Mouse (Mus musculus) kidney, postnatal 14 days (tissue): ENCODE data around the gene Dtnb.

ENCODE experiments used
- DNase-seq: peaks from one replicate; pipeline ENCODE4 v3.0.0; 2022; ENCODE audit warnings: mixed read lengths

The Dtnb gene

DNA sequence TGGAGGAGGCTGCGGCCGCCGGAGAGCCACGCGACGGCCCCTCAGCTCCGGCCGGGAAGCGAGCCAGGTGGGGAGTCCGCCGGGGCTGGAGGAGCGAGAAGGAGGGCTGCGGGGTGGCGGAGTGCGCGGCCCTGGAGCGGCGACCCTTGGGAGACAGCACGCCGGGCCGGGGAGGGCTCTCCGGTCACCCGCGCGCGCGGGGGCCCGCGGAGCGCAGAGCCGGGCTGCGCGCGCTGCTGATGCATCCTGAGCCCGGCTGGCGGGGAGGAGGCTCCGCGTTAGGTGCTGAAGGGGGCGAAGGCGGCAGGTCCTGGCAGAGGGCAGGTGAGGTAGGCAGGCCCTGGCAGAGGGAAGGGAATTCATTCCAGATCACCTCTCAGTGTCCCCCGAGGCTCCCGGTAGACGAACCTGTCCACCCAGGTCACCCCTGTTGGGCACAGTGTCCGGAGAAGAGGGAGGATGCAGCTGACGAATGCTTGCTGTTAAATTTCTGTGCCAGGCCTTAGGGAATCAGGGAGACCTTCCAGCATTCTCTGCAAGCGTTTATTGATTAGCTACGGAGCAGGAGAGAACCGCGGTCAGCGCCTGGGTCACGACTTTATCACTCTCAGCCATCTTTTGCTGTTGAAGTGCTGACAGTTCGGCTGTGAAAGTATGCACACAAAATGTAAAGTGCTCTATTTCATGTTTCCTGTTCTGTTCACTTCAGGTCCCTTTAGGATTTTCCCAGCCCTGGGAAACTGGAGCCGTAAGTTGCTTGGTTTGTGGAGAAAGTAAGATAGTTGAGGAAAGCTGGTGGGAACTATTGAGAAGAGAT, 608 bp downstream of the Dtnb start:
- DNase-seq = peak; percentile 77

GRCm38 (mm10) chr12:3573410-3573809, 1.2 kb downstream of the Dtnb start:
- DNase-seq = no peak

GRCm38 (mm10) chr12:3574670-3575069, 2.5 kb downstream of the Dtnb start:
- no peak for DNase-seq

GRCm38 (mm10) chr12:3579958-3580530, 7.9 kb downstream of the Dtnb start:
- DNase-seq = no peak

DNA sequence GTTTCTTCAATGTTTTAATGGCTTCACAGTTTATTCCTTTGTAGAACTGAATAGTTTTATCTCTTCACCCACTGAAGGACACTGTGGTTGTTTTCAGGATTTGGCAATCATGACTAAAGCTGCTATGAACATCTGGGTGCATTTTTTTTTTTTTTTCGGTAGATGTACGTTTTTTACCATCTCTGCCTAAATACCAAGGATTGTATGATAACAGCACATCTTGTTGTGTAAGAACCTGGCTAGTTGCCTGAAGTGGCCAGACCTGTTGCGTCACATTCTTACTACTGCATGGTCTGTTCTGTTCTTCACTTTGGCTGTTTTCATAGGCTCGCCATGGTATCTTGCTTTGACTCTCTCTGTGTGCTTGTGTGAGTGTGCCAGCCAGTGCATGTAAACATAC, 10.4 kb downstream of the Dtnb start:
- no peak for DNase-seq

DNA sequence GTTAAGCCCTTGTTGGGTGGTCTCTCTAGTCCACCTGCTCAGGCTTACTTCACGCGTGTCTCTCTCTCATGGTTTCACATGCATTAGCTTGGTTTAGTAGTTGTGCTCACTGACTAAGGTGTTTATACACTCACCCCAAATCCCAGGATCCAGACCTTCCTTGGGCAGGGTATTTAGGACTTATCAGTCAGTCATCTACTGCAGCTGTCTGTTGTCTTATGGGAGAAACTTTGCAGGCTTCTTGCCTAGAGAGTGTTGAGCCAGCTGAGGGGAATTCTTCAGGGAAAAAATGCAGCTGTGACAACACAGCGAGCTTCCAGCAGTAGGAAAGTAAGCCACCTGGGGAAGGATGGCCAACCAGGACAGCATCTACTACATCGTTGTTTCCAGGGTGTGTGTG, 13.3 kb downstream of the Dtnb start:
- DNase-seq = no peak

GRCm38 (mm10) chr12:3587010-3587409, 14.8 kb downstream of the Dtnb start:
- DNase-seq = no peak

DNA sequence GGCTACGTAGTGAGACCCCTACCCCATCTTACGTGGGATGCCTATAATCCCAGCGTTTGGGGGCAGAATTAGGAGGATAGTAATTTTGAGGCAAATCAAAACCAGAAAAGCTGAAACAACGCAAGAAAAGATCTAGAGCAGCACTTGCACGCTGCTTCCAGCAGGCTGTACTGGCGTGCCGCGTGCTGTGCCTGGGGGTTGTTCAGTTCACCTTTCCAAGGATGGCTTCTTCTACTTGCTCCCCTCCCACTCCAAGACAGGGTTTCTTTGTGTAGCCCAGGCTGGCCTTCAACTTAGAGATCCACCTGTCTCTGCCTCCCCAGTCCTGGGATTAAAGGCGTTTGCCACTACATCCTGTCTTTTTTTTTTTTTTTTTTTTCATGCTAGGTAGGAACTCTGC, 17.9 kb downstream of the Dtnb start:
- no peak for DNase-seq

DNA sequence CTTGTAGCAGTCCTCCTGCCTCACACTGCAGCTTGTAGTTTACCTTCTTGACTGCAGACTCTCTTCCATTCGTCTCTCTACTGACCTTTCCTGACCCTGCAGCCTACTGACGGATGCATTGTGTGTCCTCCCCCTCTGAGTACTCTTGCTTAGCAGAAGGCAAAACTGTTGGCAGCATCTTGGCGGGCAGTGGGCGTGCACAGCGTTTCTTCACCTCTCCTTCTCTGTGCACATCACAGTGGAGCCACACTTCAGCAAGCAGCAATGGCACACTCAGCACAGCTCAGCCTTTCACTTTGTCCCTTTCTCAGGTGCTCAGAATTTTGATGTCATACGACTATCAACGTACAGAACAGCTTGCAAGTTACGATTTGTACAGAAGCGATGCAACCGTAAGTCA, 19.4 kb downstream of the Dtnb start:
- no peak for DNase-seq

DNA sequence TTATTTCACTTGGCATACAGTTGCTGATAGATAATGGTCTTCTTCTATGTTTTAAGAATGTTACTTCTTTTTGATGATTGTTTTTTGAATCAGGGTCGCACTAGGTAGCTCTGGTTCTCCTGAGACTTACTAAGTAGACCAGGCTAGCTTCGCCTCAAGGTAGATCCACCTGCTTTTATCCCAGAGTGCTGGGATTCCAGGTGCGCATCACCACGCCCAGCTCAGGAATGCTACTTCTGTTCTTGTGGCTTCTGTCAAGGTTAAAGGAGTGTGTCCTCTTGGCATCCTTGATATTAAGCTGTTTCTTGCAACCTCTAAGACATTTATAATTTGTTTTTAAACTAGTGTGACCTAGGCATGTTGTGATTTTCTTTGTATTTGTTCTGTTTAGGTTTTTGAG, 30.6 kb downstream of the Dtnb start:
- no peak for DNase-seq

- no peak for DNase-seq
Measured at GRCm38 (mm10) chr12:3606202-3606601, 34.0 kb downstream of the Dtnb start.

DNA sequence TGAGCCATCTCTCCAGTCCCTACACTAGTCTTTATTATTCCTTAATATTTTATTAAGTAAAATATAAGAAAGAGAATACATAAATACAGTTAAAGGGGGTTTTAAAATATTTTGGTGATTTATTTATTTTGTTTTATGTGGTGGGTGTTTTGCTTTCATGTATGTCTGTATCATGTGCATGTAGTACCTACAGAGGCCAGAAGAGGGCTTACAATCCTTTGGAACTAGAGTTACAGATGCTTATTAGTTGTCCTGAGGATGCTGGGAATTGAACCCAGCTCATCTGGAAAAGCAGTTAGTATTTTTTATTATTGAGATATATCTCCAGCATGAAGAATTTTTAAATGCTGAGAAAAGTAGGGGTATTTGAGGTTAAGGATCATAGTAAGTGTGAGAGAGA, 37.6 kb downstream of the Dtnb start:
- DNase-seq = no peak

DNA sequence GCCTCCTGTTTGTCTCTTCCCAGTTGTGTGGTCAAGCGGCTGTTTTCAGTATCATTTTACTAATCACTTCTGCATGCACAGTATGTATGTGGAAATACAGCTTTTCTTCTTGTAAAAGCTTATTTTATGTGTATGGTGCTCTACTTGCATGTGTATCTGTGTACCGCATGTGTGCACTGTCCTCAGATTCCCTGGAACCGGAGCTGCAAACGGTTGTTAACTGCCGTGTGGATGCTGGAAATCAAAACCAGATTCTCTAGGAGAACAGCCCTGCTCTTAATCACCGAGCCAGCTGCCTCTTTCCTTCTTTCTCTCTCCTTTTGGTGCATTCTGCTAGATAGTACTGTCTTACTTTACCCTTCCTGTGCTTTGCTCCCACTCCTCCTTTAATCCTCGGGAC, 39.7 kb downstream of the Dtnb start:
- DNase-seq = no peak

GRCm38 (mm10) chr12:3615041-3615440, 42.9 kb downstream of the Dtnb start:
- DNase-seq = no peak

GRCm38 (mm10) chr12:3618144-3619020, 46.2 kb downstream of the Dtnb start:
- DNase-seq = no peak

- DNase-seq = no peak
Measured at GRCm38 (mm10) chr12:3619021-3619367, 46.8 kb downstream of the Dtnb start.

DNA sequence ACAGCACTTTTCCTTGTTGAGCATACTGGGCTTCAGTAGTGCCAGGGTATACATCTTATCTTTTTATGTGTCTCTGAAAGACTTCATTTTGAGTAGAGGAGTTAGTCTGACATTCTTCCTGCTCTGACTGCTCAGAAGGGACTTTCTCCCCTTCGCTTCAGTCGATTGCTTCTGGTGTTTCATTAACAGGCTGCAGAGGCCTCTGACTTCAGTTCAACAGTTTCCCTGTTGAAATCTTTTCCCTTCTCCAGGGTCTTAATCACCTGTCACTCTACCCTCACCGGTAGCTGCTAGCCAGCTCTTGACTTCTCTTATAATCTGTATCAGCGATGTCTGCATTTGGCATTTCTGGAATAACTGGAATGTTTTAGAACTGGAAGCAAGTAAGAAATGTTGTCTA, 54.7 kb downstream of the Dtnb start:
- DNase-seq = peak; percentile 48

GRCm38 (mm10) chr12:3641931-3642330, 69.8 kb downstream of the Dtnb start:
- peak; percentile 22 for DNase-seq

GRCm38 (mm10) chr12:3656799-3657198, 84.6 kb downstream of the Dtnb start:
- no peak for DNase-seq

GRCm38 (mm10) chr12:3657234-3657633, 85.1 kb downstream of the Dtnb start:
- no peak for DNase-seq

- DNase-seq = no peak
Measured at GRCm38 (mm10) chr12:3657786-3658185, 85.6 kb downstream of the Dtnb start.

GRCm38 (mm10) chr12:3659554-3660311, 87.6 kb downstream of the Dtnb start:
- no peak for DNase-seq
